Mouse (Mus musculus) brain, embryonic 14.5 days (tissue): ENCODE results near the gene Car9. TPM values are rescaled to one million over a fixed set of nuclear protein-coding genes. Genes with fewer than 3 reads are reported as not detected.
"Not testable (repeated sequence)": the region's sequence is repeated elsewhere in the genome, so short reads cannot be mapped to it uniquely, and the experiment has no call there.

ENCODE experiments used
- DNase-seq: peaks from one replicate; pipeline ENCODE4 v3.0.0-alpha.2; 2011; ENCODE audit warnings: low read depth
- CTCF ChIP-seq: fragments of 200-500 bp; IDR thresholded peaks from 2 replicates; pipeline ENCODE4 v1.5.1; 2012; ENCODE audit warnings: inconsistent platforms, mild to moderate bottlenecking, moderate library complexity, borderline replicate concordance; ENCODE audit not compliant: insufficient read depth, insufficient read length; ENCODE audit errors: extremely low read depth
- POLR2A ChIP-seq: fragments of 200-500 bp; IDR thresholded peaks from 2 replicates; pipeline ENCODE4 v1.6.1; 2012; ENCODE audit warnings: mild to moderate bottlenecking, inconsistent platforms, borderline replicate concordance; ENCODE audit not compliant: poor library complexity, insufficient read depth, insufficient read length, severe bottlenecking; ENCODE audit errors: extremely low read depth
- polyA plus RNA-seq: library from polyadenylated mRNA; depleted of rRNA; stranded (reverse); fragments of >200 nt; gene quantifications from 2 replicates; pipeline ENCODE4 v1.2.3, GENCODE M21; 2012

Car9 gene
- polyA plus RNA-seq, 1 experiment, result 0.14 TPM

DNA sequence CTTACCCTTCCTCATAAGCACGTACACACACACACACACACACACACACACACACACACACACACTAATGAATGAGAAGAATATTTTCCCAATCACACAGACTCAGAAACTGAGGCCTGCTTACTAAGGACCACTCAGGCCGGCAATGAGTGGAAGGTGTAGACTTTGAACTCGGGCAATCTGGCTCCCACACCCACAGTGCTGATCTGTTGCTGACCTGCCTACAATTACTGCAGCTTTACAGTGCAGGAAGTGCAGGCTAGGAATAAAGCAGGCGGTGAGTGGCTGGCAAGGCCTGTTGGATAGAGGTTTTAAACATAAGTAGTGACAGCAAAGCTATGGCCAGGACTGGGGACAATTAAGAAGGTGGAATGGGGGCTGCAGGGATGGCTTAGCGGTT, 25.8 kb upstream of the Car9 start:
- TF ChIP-seq CTCF (no peak), POLR2A (no peak)
- no peak for DNase-seq

GRCm38 (mm10) chr4:43481894-43482456, 24.8 kb upstream of the Car9 start:
- TF ChIP-seq POLR2A (no peak), CTCF (no peak)

DNA sequence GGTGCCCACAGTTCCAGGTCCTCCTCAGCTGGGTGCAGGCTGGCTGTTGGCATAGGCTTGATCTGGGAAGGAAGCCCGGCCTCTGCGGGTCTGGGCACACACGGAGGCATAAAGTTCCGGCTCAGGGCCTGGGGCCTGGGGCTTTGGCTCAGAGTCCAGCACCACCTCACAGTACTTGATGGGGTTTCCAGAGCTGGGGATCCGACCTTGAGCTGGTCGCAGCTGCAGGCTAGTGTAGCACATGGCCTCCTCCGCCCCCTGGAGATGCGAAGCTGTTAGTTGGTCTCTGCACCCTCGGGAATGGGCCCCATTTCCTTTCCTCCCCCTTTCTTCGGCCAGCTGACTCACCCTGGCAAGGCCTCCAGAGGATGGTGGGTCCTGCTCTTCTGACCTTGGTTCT, 24.2 kb upstream of the Car9 start:
- TF ChIP-seq CTCF (no peak), POLR2A (no peak)
- DNase-seq, result no peak

More at GRCm38 (mm10) chr4:43481894-43482456, 24.8 kb upstream of the Car9 start:
- DNase-seq, result no peak

GRCm38 (mm10) chr4:43483535-43484091, 23.2 kb upstream of the Car9 start, which contains the start of gene Sit1:
TSS of gene Sit1 (minus strand) at chr4:43483734.
- no peak for DNase-seq
- TF ChIP-seq POLR2A (no peak), CTCF (no peak)

DNA sequence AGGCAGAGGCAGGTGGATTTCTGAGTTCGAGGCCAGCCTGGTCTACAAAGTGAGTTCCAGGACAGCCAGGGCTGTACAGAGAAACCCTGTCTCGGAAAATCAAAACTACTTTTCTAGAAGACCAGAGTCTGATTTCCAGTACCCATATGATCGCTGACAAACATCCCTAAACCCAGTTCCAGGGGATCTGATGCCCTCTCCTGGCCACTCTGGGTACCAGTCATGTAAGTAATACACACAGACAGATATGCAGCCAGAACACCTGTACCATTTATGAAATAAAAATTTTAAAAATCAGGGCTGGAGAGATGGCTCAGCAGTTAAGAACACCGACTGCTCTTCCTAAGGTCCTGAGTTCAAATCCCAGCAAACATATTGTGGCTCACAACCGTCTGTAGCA, 21.1 kb upstream of the Car9 start:
- DNase-seq, result not testable (repeated sequence)

- DNase-seq, result no peak
- TF ChIP-seq POLR2A (no peak), CTCF (no peak)
Measured at GRCm38 (mm10) chr4:43489611-43490010, 17.2 kb upstream of the Car9 start.

- TF ChIP-seq POLR2A (no peak), CTCF (no peak)
- DNase-seq, result no peak
Measured at GRCm38 (mm10) chr4:43490801-43491200, 16.0 kb upstream of the Car9 start.

GRCm38 (mm10) chr4:43492101-43492820, 14.5 kb upstream of the Car9 start:
- DNase-seq, result no peak
- no peak for TF ChIP-seq POLR2A
- no peak for TF ChIP-seq CTCF

DNA sequence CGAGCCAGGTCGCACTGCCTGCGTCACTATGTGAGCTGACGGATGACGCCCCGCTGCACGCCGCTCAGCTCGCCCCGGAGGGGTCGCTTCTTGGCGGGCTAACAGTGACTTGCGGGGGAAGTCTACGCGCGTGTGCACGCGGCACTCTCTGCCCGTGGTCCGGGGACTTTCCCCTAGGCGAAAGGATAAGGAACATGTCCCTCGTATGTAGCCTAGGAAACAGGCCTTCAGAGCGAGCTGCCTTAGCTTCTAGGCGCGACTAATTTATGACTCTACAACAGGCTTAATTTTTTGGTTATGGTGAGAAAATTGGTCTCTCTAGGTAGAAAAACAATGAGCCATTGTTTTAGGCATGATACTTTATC, 14.0 kb upstream of the Car9 start, which contains the start of gene Ccdc107:
Gene Ccdc107, plus strand, starts transcription at position 80 of the 365 bp plus-strand sequence.
- peak; percentile 99 for DNase-seq
- TF ChIP-seq CTCF, result no peak
- no peak for TF ChIP-seq POLR2A

- DNase-seq, result peak; percentile 98
- TF ChIP-seq CTCF, result no peak
- TF ChIP-seq POLR2A, result peak; percentile 93
Measured at GRCm38 (mm10) chr4:43493186-43493845, 13.4 kb upstream of the Car9 start.

- TF ChIP-seq CTCF (no peak), POLR2A (no peak)
- peak; percentile 49 for DNase-seq
Measured at GRCm38 (mm10) chr4:43493846-43494240, 12.9 kb upstream of the Car9 start.

DNA sequence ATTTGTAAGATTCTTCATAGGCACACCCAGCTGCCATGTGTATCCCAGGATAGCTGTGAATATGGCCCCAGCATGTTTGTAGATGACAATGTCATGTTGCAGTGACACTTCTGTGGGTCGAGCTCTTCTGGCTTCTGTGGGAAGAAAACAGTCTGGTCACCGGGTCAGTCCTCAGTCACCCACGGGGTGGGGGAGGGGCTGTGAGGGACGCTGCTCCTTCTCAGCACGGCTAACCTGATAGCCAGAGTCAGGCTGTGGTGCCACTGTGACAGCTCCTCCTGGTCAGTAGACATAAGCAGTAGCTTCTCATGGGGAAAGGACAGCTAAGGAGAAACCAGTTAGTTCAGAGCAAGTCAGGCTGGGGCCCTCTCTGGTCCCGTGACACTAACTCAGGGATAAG, 10.2 kb upstream of the Car9 start:
- no peak for TF ChIP-seq CTCF
- TF ChIP-seq POLR2A, result no peak
- no peak for DNase-seq

- no peak for DNase-seq
- TF ChIP-seq CTCF, result no peak
- no peak for TF ChIP-seq POLR2A
Measured at GRCm38 (mm10) chr4:43497405-43497804, 9.4 kb upstream of the Car9 start.
